Mouse (Mus musculus) cerebral cortex, adult 2 months (tissue): ENCODE data around the gene Rbfox1.

Source experiments
- WGBS: fragments of 180-500 bp; shearing (Covaris S2); methylation state at CpG from one replicate; pipeline ENCODE4 v1.1.7; 2018; 5-methylcytosine and 5-hydroxymethylcytosine counted together

The Rbfox1 gene

DNA sequence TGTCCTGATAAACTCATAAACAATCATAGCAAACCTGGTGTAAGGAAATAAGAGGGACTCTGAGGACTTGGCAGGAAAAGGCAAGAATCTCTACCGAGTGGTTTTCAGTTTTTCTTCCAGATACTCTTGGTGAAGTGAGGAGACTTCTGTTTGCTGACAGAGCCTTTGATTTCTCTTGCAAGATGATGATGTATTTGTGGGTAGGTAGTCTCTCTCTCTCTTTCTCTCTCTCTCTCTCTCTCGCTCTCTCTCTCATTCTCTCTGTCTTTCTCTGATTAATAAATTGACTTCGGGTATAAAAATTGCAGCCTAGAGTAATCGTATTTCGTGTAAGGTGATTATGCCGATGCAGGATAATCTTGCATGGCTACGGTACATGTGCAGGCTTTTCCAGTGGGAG lies 955.3 kb downstream of the Rbfox1 start:
- WGBS, result 63% methylated on average over 7 of the region's 7 CpGs

GRCm38 (mm10) chr16:6842066-6842785 lies 957.1 kb downstream of the Rbfox1 start:
- 57% methylated on average over 8 of the region's 8 CpGs for WGBS

DNA sequence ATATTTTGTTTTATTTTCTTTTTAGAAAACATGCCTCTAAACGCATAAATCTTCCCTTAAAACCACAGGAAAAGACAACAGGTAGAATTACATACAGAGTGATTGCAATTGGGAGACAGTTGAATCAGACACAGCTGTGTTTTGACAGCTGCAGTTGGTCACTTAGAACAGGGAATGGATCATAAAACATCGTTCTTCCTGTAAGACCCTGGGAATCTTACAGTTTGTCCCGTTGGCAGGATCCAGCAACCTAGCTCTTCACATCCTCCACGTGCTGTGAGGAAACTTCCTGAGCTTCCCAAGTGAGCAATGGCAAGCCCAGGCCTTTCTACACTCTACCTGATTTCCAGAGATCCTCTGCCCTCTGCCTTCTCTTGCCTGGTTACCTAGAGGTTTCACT lies 959.5 kb downstream of the Rbfox1 start:
- WGBS, result 64% methylated on average over 4 of the region's 4 CpGs

GRCm38 (mm10) chr16:6851393-6851792 lies 966.2 kb downstream of the Rbfox1 start:
- WGBS, result 64% methylated on average over 9 of the region's 9 CpGs

- 74% methylated on average over 2 of the region's 2 CpGs for WGBS
Measured at GRCm38 (mm10) chr16:6853796-6854195, 968.6 kb downstream of the Rbfox1 start.

DNA sequence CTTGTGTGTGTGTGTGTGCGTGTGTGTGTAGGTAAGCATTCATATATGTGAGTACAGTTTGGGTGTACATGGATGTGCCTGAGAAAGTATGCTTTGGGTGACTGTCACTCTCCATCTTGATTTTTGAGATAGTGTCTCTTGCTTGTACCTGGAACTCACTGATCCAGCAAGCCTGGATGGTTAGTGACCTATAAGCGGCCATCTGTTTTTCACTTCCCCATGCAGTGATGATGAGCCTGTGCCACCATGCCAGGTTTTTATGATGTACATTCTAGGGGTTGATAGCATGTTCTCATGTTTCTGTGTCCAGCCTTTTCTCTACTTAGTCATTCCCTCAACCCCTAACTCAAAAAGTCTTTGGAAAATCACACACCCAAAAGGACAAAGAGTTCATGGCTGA lies 976.5 kb downstream of the Rbfox1 start:
- 91% methylated on average over 2 of the region's 2 CpGs for WGBS

DNA sequence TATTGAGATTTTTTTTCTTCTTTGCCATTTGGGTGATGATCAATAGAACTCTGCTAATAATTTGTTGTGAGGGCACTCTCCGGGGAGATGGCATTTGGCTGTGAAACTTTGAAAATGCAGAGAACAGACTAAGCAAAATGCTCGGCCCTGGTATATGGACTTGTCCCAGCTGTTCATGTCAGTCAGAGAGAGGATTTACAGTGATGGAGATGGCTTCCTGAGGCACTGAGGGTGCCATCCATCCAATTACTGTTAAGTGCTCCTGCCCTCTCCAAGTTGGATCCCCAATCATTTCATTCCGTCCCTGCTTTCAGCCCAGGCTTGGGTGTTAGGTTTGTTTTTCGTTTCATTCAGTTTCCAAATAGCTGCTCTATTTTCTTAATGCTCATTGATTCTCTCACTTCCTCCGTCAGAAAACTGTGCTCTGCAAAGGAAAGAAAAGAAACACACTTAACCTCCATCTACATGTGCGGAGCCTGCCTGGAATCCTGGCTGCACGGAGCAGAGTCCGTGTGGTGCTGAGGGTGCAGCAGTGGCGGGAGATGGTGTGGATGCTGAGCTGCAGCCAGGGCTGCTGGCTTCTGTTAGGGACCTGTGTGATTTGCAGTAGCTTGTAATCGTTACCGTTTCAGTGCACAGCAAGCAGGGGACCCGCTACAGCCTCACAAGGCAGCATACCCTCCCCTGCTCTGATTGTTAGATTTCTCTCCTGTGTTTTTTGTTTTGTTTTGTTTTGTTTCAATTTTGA lies 997.7 kb downstream of the Rbfox1 start:
- WGBS, result 42% methylated on average over 12 of the region's 12 CpGs

DNA sequence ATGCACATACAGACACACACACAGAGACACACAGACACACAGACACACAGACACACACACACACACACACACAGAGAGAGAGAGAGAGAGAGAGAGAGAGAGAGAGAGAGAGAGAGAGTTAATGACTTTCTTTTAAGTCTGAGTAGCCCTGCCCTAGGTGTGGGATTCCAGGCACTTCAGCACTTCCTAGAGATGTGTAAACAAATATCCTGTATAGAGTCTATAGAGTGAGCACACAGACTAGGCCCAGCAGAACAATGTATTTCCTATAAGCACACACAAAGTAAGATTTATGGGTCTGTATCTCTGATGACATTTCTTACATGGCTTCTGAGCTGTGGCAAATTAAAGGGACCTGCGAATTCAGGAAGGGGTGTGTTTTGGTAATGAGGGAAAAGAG lies 998.6 kb downstream of the Rbfox1 start:
- WGBS, result 78% methylated on average over 1 of the region's 1 CpGs

GRCm38 (mm10) chr16:6885617-6886016 lies 1000.5 kb downstream of the Rbfox1 start:
- WGBS, result 85% methylated on average over 3 of the region's 3 CpGs

DNA sequence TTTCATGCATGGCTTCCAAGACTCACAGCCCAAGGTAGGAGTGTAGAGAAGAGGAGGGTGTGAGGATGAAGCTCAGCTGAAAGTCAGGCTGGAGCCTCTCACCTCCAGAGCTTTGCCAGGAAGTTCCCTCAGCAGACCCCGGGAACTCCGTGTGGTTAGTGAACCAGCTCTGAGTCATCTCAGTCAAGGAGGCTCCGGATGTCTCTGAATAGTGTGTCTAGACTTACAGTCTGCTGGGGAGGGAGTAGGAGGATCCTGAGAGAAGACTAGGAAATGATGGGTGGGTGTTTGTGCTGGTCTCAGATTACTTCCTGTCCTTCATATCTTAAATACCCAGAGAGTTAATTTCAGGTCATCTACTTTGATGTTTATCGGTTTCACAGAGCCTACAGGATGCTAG lies 1004.1 kb downstream of the Rbfox1 start:
- WGBS, result 34% methylated on average over 4 of the region's 4 CpGs

GRCm38 (mm10) chr16:6897734-6898133 lies 1012.6 kb downstream of the Rbfox1 start:
- 56% methylated on average over 6 of the region's 6 CpGs for whole genome bisulfite sequencing

DNA sequence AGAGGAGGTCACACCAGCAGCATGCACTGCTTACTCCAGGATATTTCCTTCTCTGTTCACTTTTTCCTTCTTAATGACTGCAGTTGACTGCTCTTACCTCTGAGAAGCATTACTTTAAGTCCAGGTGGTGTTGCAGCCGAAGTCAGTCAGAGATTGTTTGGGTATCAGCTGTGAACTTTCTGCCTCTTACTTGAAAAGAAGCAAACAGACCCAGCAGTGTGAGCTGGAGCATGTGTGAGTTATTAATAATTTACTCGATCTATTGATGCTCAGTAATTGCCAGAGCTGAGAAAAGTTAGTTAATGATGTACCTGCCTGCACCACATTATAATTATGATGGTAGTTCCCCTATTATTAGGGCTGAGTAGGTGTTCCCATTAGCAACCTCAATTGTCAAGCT lies 1014.9 kb downstream of the Rbfox1 start:
- WGBS, result 54% methylated on average over 2 of the region's 2 CpGs

DNA sequence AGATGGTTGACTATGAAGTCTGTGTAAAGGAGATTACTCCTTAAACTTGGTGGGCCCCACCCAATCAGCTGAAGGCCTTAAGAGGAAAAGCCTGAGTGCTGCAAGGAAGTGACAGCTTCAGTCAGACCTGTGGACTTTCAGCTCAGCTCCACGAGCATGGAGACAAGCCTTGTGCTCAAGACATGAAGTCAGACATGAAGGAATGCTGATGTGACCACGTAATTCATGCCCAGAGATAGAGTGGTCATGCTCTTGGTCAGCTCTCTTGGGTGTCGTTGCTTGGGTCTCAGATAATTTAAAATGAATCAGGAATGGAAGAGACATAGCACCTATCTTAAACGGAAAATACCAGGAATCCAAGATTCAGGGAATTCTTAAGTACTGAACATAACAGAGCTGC lies 1019.8 kb downstream of the Rbfox1 start:
- 76% methylated on average over 4 of the region's 4 CpGs for WGBS

- 39% methylated on average over 2 of the region's 2 CpGs for WGBS
Measured at GRCm38 (mm10) chr16:6906001-6906400, 1020.8 kb downstream of the Rbfox1 start.

GRCm38 (mm10) chr16:6907550-6907949 lies 1022.4 kb downstream of the Rbfox1 start:
- WGBS, result 11% methylated on average over 6 of the region's 6 CpGs

DNA sequence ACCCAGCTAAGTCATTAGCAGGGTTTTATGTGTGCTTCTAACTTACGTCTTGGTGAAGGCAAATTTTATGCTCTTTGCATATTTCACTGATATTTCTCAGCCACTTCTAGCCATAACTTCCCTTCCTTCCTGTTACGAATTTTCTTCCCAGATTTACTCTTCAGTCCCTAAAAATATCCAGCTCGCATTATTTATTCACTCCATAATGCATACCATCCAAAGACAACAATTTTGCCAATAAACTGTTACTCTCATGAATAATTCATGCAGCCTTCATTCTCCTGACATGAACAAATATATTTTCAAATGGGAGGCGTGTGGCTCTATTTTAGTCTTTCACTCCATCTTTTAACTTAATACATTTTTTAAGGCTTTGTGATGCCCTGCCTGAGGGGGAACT lies 1029.4 kb downstream of the Rbfox1 start:
- WGBS, result 51% methylated on average over 4 of the region's 4 CpGs

GRCm38 (mm10) chr16:6918641-6919040 lies 1033.5 kb downstream of the Rbfox1 start:
- 51% methylated on average over 3 of the region's 3 CpGs for WGBS

GRCm38 (mm10) chr16:6919681-6920080 lies 1034.5 kb downstream of the Rbfox1 start:
- WGBS, result 35% methylated on average over 5 of the region's 5 CpGs

DNA sequence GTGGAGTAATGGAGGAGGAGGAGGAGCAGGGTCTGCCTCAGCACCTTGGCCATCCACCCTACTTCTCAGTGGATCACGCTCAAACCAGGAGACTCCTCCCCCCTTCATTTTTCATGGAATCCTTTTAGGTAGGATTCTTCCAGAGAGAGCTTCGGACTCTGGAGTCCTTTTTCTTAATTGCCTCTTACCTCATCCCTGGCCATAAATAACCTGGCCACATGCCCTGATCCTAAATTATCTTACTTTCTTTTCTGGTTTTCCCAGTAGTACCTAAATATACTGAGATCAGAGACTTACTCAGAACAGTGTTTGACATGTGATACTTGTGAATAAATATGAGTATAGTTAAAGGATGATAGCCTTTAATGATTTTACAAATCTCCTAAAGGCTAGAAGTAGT lies 1042.5 kb downstream of the Rbfox1 start:
- 34% methylated on average over 2 of the region's 2 CpGs for WGBS

GRCm38 (mm10) chr16:6930795-6931194 lies 1045.6 kb downstream of the Rbfox1 start:
- 63% methylated on average over 3 of the region's 3 CpGs for WGBS

GRCm38 (mm10) chr16:6946151-6946550 lies 1061.0 kb downstream of the Rbfox1 start:
- WGBS, result 20% methylated on average over 6 of the region's 6 CpGs

DNA sequence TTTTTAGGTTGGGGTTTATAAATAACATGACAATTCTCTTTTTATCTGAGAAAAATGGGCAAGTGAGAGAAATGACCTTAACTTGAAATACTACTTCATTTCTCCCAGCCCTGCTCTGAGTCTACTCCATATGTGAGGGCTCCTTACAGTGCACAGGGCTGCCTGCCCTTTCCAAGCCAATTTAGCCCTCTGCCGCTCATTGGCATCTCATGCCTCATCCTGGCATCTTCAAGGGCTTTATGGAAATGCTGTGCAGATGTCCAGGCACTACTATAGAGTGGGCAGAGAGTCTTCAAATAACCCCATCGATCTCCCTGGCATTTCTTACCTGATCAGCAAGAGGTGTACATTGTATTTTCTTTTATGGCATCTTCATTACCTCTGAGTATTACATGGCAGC lies 1064.5 kb downstream of the Rbfox1 start:
- WGBS, result 72% methylated on average over 2 of the region's 2 CpGs

GRCm38 (mm10) chr16:6955102-6955675 lies 1070.0 kb downstream of the Rbfox1 start:
- WGBS, result 65% methylated on average over 6 of the region's 6 CpGs
